Comparison of ENCODE assay signal across 20 mouse cellular contexts in genomic region chr19:53273781-53274428, GRCm38 (mm10). TPM values are rescaled to one million over a fixed set of nuclear protein-coding genes. Genes with fewer than 3 reads are reported as not detected.
DNase-seq lines count a peak whose midpoint lies in the region; ATAC-seq and TF ChIP-seq lines count a peak whose summit lies in the region.
"Had no signal": no experiment of that assay in that cellular context is flagged by ENCODE, and none has a peak within 500 bp of the region (broad histone marks: within the 10 kb centered on the region; RNA-seq: fewer than 3 reads in every experiment).

No protein-coding gene starts in this region.

- H3K9ac ChIP-seq in liver, adult 2 months (ENCODE audit: low read depth, low read length): no peak overlapping the region
- peak overlapping the region; percentile 52 for H3K9ac ChIP-seq in MEL (ENCODE audit: control insufficient read depth, low read depth, low read length, poor library complexity, severe bottlenecking)
- no peak overlapping the region for H3K9ac ChIP-seq in intestine, postnatal 0 days (ENCODE audit: low read depth, low read length)
- H3K9ac ChIP-seq: embryonic facial prominence, embryonic 15.5 days; heart, embryonic 12.5 days; hindbrain, embryonic 15.5 days; lung, embryonic 15.5 days had no signal

- no peaks in the 10 kb centered on the region for H3K36me3 ChIP-seq in liver, adult 2 months (ENCODE audit: control insufficient read depth, insufficient read depth, low read length)
- no peaks in the 10 kb centered on the region for H3K36me3 ChIP-seq in MEL (ENCODE audit: control insufficient read depth in 1 of 2, insufficient read depth in 2 of 2, low read length in 2 of 2)
- no peaks in the 10 kb centered on the region for H3K36me3 ChIP-seq in myocyte (ENCODE audit: control insufficient read depth, insufficient read depth)
- H3K36me3 ChIP-seq in intestine, postnatal 0 days (ENCODE audit: control insufficient read depth, insufficient read depth): no peaks in the 10 kb centered on the region
- H3K36me3 ChIP-seq: embryonic facial prominence, embryonic 15.5 days; heart, embryonic 12.5 days; hindbrain, embryonic 15.5 days; lung, embryonic 15.5 days had no signal

- 85% methylated on average over 23 of the region's 23 CpGs for WGBS in liver, adult 2 months
- 87% methylated on average over 23 of the region's 23 CpGs for WGBS in intestine, postnatal 0 days

- ATAC-seq in intestine, postnatal 0 days: no peak
- ATAC-seq: forebrain, embryonic 16.5 days; intestine, embryonic 16.5 days; midbrain, embryonic 16.5 days; Patski had no signal

- 0 out of 2 replicates have a peak overlapping the region, but pooled peaks have one; percentile 3 for H3K4me3 ChIP-seq in liver, adult 2 months (ENCODE audit: insufficient read depth, low read depth, low read length)
- peak overlapping the region; percentile 45 to 46 for H3K4me3 ChIP-seq in MEL (ENCODE audit: control insufficient read depth in 1 of 2, insufficient read depth in 1 of 2, low read depth in 2 of 2, low read length in 2 of 2)
- no peak overlapping the region for H3K4me3 ChIP-seq in myocyte
- H3K4me3 ChIP-seq in intestine, postnatal 0 days (ENCODE audit: low read depth, low read length): no peak overlapping the region
- H3K4me3 ChIP-seq: embryonic facial prominence, embryonic 15.5 days; heart, embryonic 12.5 days; hindbrain, embryonic 15.5 days; lung, embryonic 15.5 days had no signal

- H3K9me3 ChIP-seq in MEL (replicated peaks; ENCODE audit: insufficient read depth, low read length): no peaks in the 10 kb centered on the region
- H3K9me3 ChIP-seq in intestine, postnatal 0 days (ENCODE audit: control insufficient read depth): no peaks in the 10 kb centered on the region
- H3K9me3 ChIP-seq: embryonic facial prominence, embryonic 15.5 days; heart, embryonic 12.5 days; hindbrain, embryonic 15.5 days; lung, embryonic 15.5 days had no signal

- TF ChIP-seq RAD21 in MEL (IDR thresholded peaks at IDR 0.05; ENCODE audit: low read depth, low read length): no peak

- H3K4me2 ChIP-seq in myocyte (ENCODE audit: low read depth): peak overlapping the region; percentile 70
- H3K4me2 ChIP-seq in intestine, postnatal 0 days (replicated peaks; ENCODE audit: low read depth): no peak overlapping the region
- H3K4me2 ChIP-seq: embryonic facial prominence, embryonic 15.5 days; heart, embryonic 12.5 days; hindbrain, embryonic 15.5 days; lung, embryonic 15.5 days had no signal

- no peaks in the 10 kb centered on the region for H3K79me2 ChIP-seq in liver, adult 2 months (ENCODE audit: control insufficient read depth, insufficient read depth, low read length)
- H3K79me2 ChIP-seq in MEL (ENCODE audit: control insufficient read depth, insufficient read depth, low read length, poor library complexity) (no peaks in the 10 kb centered on the region), myocyte (ENCODE audit: control insufficient read depth, insufficient read depth) (no peaks in the 10 kb centered on the region)

- no peak overlapping the region for H3K27ac ChIP-seq in liver, adult 2 months (replicated peaks; ENCODE audit: insufficient read depth, low read depth, low read length)
- no peak overlapping the region for H3K27ac ChIP-seq in MEL (ENCODE audit: control insufficient read depth, low read depth, low read length)
- H3K27ac ChIP-seq in intestine, postnatal 0 days (ENCODE audit: low read depth, low read length): no peak overlapping the region
- H3K27ac ChIP-seq: embryonic facial prominence, embryonic 15.5 days; hindbrain, embryonic 15.5 days; lung, embryonic 15.5 days had no signal

- no peaks in the 10 kb centered on the region for H3K4me1 ChIP-seq in liver, adult 2 months (ENCODE audit: control insufficient read depth, insufficient read depth, low read length)
- H3K4me1 ChIP-seq in MEL (ENCODE audit: control insufficient read depth in 1 of 2, insufficient read depth in 2 of 2, low read length in 2 of 2): peaks cover 0 to 4% of the 10 kb centered on the region in 2 experiments; a peak in 2 of 4 replicates
- peaks cover 4% of the 10 kb centered on the region; the same call in 1 of the 2 replicates for H3K4me1 ChIP-seq in intestine, postnatal 0 days (replicated peaks; ENCODE audit: control insufficient read depth, insufficient read depth, low read length)
- H3K4me1 ChIP-seq: hindbrain, embryonic 15.5 days had no signal

- H3ac ChIP-seq in myocyte (ENCODE audit: control insufficient read depth, insufficient read length): no peak overlapping the region

- TF ChIP-seq CTCF in liver, adult 2 months (IDR thresholded peaks at IDR 0.05; ENCODE audit: low read depth, low read length): no peak
- no peak for TF ChIP-seq CTCF in MEL (IDR thresholded peaks at IDR 0.05 in 2 of 3, conservative IDR thresholded peaks at IDR 0.05 in 1 of 3; ENCODE audit: control insufficient read depth in 1 of 3, insufficient read depth in 1 of 3, low read depth in 2 of 3, low read length in 3 of 3, poor library complexity in 1 of 3, severe bottlenecking in 1 of 3)
- TF ChIP-seq CTCF in intestine, postnatal 0 days (IDR thresholded peaks at IDR 0.05; ENCODE audit: low read depth): no peak

- TF ChIP-seq POLR2A in liver, adult 2 months (IDR thresholded peaks at IDR 0.05; ENCODE audit: extremely low read depth, insufficient read depth, low read length): no peak
- TF ChIP-seq POLR2A in MEL (IDR thresholded peaks at IDR 0.05; ENCODE audit: control insufficient read depth in 1 of 2, insufficient read depth in 1 of 2, low read depth in 1 of 2, low read length in 2 of 2, poor library complexity in 1 of 2) (no peak), myocyte (IDR thresholded peaks at IDR 0.05; ENCODE audit: insufficient read length, low read depth) (no peak)

- TF ChIP-seq EP300 in MEL (IDR thresholded peaks at IDR 0.05; ENCODE audit: low read depth in 1 of 2, low read length in 2 of 2): no peak

- H3K27me3 ChIP-seq in liver, adult 2 months (ENCODE audit: control insufficient read depth, insufficient read depth, low read length): no peaks in the 10 kb centered on the region
- no peaks in the 10 kb centered on the region; a peak in 1 of 4 replicates for H3K27me3 ChIP-seq in MEL (ENCODE audit: control insufficient read depth in 1 of 2, insufficient read depth in 2 of 2, low read length in 2 of 2)
- H3K27me3 ChIP-seq in myocyte (ENCODE audit: control insufficient read depth, insufficient read depth, insufficient read length): no peaks in the 10 kb centered on the region
- H3K27me3 ChIP-seq in intestine, postnatal 0 days (replicated peaks; ENCODE audit: control insufficient read depth, insufficient read depth, low read length): no peaks in the 10 kb centered on the region
- H3K27me3 ChIP-seq: embryonic facial prominence, embryonic 15.5 days; heart, embryonic 12.5 days; hindbrain, embryonic 15.5 days; lung, embryonic 15.5 days had no signal

- DNase-seq in liver, adult 2 months (ENCODE audit: extremely low read depth, low read depth, low spot score): peak; percentile 6
- DNase-seq in liver (no peak), MEL (ENCODE audit: low read depth, low spot score) (peak; percentile 67)
- DNase-seq in induced T-regulatory cell, adult 2 months (ENCODE audit: low read depth): peak; percentile 44
- DNase-seq in layer of hippocampus, adult 11-12 months (ENCODE audit: low spot score): no peak
- DNase-seq: adrenal gland, postnatal 14 days; cerebellum, adult 18-20 months; cerebellum, postnatal 25 days; right cerebral cortex, adult 18-20 months; thymus, postnatal 36 days had no signal

TF ChIP-seq in MEL, 35 proteins besides CTCF, POLR2A, EP300 and RAD21:
- TF ChIP-seq HCFC1 (IDR thresholded peaks at IDR 0.05; ENCODE audit: low read depth, low read length) (no peak), MXI1 (IDR thresholded peaks at IDR 0.05; ENCODE audit: low read depth, low read length) (peak; percentile 80), MAX (IDR thresholded peaks at IDR 0.05; ENCODE audit: low read length) (peak; percentile 76; the same call in 1 of the 2 replicates), SIN3A (IDR thresholded peaks at IDR 0.05; ENCODE audit: low read length) (0 out of 2 replicates have a peak, but pooled peaks have one; percentile 34)

TF ChIP-seq in myocyte, 11 proteins besides CTCF, POLR2A, EP300 and RAD21:
- no peak for TF ChIP-seq TCF3 (IDR thresholded peaks at IDR 0.05; ENCODE audit: insufficient read length, low read depth)
- TF ChIP-seq MYOD1 (IDR thresholded peaks at IDR 0.05; ENCODE audit: control insufficient read depth in 1 of 3, insufficient read length in 2 of 3, low read depth in 2 of 3): no peak
- no peak for TF ChIP-seq USF1 (IDR thresholded peaks at IDR 0.05; ENCODE audit: low read depth)
- TF ChIP-seq TCF12 (IDR thresholded peaks at IDR 0.05; ENCODE audit: insufficient read depth, poor library complexity, severe bottlenecking): no peak
- no peak for TF ChIP-seq REST (IDR thresholded peaks at IDR 0.05; ENCODE audit: insufficient read depth, insufficient read length)
- no peak for TF ChIP-seq MYOG (IDR thresholded peaks at IDR 0.05; ENCODE audit: control insufficient read depth in 1 of 3, insufficient read depth in 1 of 3, insufficient read length in 2 of 3, low read depth in 2 of 3)
- TF ChIP-seq SRF (IDR thresholded peaks at IDR 0.05; ENCODE audit: control insufficient read depth, insufficient read length, low read depth): no peak
- no peak for TF ChIP-seq MAX (IDR thresholded peaks at IDR 0.05; ENCODE audit: low read depth)
- no peak for TF ChIP-seq POLR2AphosphoS2 (IDR thresholded peaks at IDR 0.05; ENCODE audit: insufficient read length, low read depth)
- no peak for TF ChIP-seq CEBPB (IDR thresholded peaks at IDR 0.05; ENCODE audit: insufficient read depth, poor library complexity, severe bottlenecking)
- no peak for TF ChIP-seq E2F4 (IDR thresholded peaks at IDR 0.05; ENCODE audit: insufficient read depth)

RNA-seq across cellular contexts. Expression of gene Mxi1, which starts 36.4 kb away (rescaled TPM):
- total RNA-seq in liver, adult 2 months (2014; rRNA removed): 16.0 and 16.1 TPM in 2 replicates
- polyA plus RNA-seq in liver, adult 2 months (2012; rRNA removed): 11.8 and 15.7 TPM in 2 replicates
- 29.0 and 29.8 TPM in 2 replicates for total RNA-seq in MEL (2012; rRNA removed)
- polyA plus RNA-seq in MEL (2012; ENCODE audit: insufficient read depth in 1 of 2, insufficient read length in 2 of 2, low read depth in 1 of 2, low replicate concordance in 2 of 2, missing spikeins in 1 of 2): 10 to 100 TPM in 1 of 2 experiments, not detected in 1; 60.9 TPM
- 11.9 TPM for polyA plus RNA-seq in myocyte (2012; fragmentation: generic; extraction: Trizol)
- polyA plus RNA-seq in intestine, postnatal 0 days (2015; fragmentation: Nextera tagmentation; extraction: Ambion mirVana): 58.9 and 64.0 TPM in 2 replicates

Comparison
In these comparisons a context has a peak if more than half of its experiments do, and no peak if none do; other contexts are left out.
1. DNase-seq: peak in liver, adult 2 months (single experiment), MEL (single experiment) and induced T-regulatory cell, adult 2 months (single experiment); none in liver (single experiment) and layer of hippocampus, adult 11-12 months (single experiment).
2. H3K4me3 ChIP-seq: peak in liver, adult 2 months (single experiment) and MEL (2 of 2); none in myocyte (single experiment) and intestine, postnatal 0 days (single experiment).